13 mouse cellular contexts compared by ENCODE assay signal in the genomic region with DNA sequence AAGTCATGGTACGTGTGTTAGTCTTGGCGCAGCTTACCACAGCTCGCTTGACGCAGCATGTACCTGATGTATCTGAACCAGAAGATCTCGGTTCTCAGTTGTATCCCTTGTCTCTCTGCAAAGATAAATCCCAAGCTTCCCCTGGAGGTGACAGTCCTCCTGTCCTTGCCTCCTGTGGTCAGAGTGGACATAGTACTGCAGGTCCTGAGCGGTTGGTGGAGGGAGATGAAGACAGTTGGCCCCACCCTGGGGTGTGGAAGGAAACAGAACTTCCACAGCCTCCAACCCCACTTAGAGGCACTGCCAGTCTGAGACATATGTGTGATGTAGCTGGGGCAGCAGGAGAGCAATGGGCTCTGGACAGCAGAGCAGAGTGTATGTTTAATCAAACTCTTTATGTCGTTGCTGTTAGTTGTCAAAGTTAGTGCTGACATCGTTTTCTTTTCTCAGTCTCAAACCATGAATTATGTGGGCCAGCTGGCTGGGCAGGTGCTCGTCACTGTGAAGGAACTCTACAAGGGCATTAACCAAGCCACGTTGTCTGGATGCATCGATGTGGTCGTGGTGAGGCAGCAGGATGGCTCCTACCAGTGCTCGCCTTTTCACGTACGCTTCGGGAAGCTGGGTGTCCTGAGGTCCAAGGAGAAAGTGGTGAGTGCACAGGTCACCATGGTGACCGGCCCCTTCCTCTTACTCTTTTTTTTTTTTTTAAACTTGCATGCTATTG. TPM values are rescaled to one million over a fixed set of nuclear protein-coding genes. Genes with fewer than 3 reads are reported as not detected.
A peak's percentile ranks its signal among the peaks of the same experiment; 100 is the strongest.
DNase-seq lines count a peak whose midpoint lies in the region; ATAC-seq and TF ChIP-seq lines count a peak whose summit lies in the region.
"Had no signal": no experiment of that assay in that cellular context is flagged by ENCODE, and none has a peak within 500 bp of the region (broad histone marks: within the 10 kb centered on the region; RNA-seq: fewer than 3 reads in every experiment).

No protein-coding gene starts in this region.

- no peak for DNase-seq in gastrocnemius, adult 2 months
- no peak for DNase-seq in gastrocnemius, adult 8-10 months (ENCODE audit: low spot score in 2 of 2)
- DNase-seq in testis, postnatal 10 days (ENCODE audit: low spot score), result no peak
- DNase-seq in liver, embryonic 13.5 days, result no peak
- no peak for DNase-seq in embryo, embryonic 10.5 days (ENCODE audit: low spot score)
- DNase-seq in layer of hippocampus, adult 8-10 months (ENCODE audit: low spot score in 2 of 2), result no peak
- DNase-seq in frontal cortex, postnatal 36 days (ENCODE audit: low spot score in 2 of 2), result no peak
- DNase-seq: adrenal gland, postnatal 36 days; cerebellum, adult 9-10 months; kidney, adult 9 months; thymus, postnatal 4 days had no signal

- intact Hi-C loops in gastrocnemius, adult 2 months (cut with DNase I), result no loop called here

- H3K4me3 ChIP-seq in gastrocnemius, adult 2 months, result peak overlapping the region; percentile 32; the same call in 1 of the 2 replicates
- H3K4me3 ChIP-seq in testis, adult 2 months (ENCODE audit: control insufficient read depth, low read depth, low read length), result peak overlapping the region; percentile 9; the same call in 1 of the 2 replicates
- peak overlapping the region; percentile 29 for H3K4me3 ChIP-seq in liver, embryonic 13.5 days (replicated peaks)

- TF ChIP-seq POLR2A in testis, adult 2 months (IDR thresholded peaks at IDR 0.05; ENCODE audit: control insufficient read depth, low read depth, low read length), result no peak

- peaks cover 2% of the 10 kb centered on the region for H3K4me1 ChIP-seq in testis, adult 2 months (ENCODE audit: control insufficient read depth, insufficient read depth, low read length)
- H3K4me1 ChIP-seq in liver, embryonic 13.5 days (replicated peaks), result peaks cover 85% of the 10 kb centered on the region

- peaks cover 3% of the 10 kb centered on the region for H3K36me3 ChIP-seq in testis, adult 2 months (ENCODE audit: control insufficient read depth, insufficient read depth, low read length)
- peaks cover 39% of the 10 kb centered on the region for H3K36me3 ChIP-seq in liver, embryonic 13.5 days

- H3K9ac ChIP-seq in liver, embryonic 13.5 days, result peak overlapping the region; percentile 42

- no peaks in the 10 kb centered on the region for H3K27me3 ChIP-seq in testis, adult 2 months (ENCODE audit: control insufficient read depth, insufficient read depth, low read length)
- H3K27me3 ChIP-seq in liver, embryonic 13.5 days, result no peaks in the 10 kb centered on the region

- WGBS in liver, embryonic 13.5 days (ENCODE audit: insufficient replicate concordance), result 41% methylated on average over 17 of the region's 17 CpGs

- H3K9me3 ChIP-seq in liver, embryonic 13.5 days (replicated peaks), result no peaks in the 10 kb centered on the region

- no peak overlapping the region for H3K27ac ChIP-seq in gastrocnemius, adult 2 months
- H3K27ac ChIP-seq in testis, adult 2 months (ENCODE audit: control insufficient read depth, insufficient read depth, low read depth, low read length), result no peak overlapping the region; the same call in 1 of the 2 replicates
- H3K27ac ChIP-seq in liver, embryonic 13.5 days, result peak overlapping the region; percentile 74

- TF ChIP-seq CTCF in gastrocnemius, adult 2 months (IDR thresholded peaks at IDR 0.05), result no peak
- TF ChIP-seq CTCF in testis, adult 2 months (IDR thresholded peaks at IDR 0.05; ENCODE audit: control insufficient read depth, insufficient read depth, insufficient replicate concordance, low read depth, low read length), result no peak

- H3K4me2 ChIP-seq in liver, embryonic 13.5 days, result peak overlapping the region; percentile 56

- peak; percentile 41 for ATAC-seq in liver, embryonic 13.5 days (ENCODE audit: low read depth)
- ATAC-seq: lung, postnatal 0 days had no signal

RNA-seq across cellular contexts. Expression of a gene that starts 32.3 kb away (rescaled TPM):
- 1 to 10 TPM; 5.3 to 5.6 TPM for total RNA-seq in gastrocnemius, adult 2 months (2021)
- 1 to 10 TPM; 1.6 to 4.9 (median 3.3) TPM for total RNA-seq in gastrocnemius, adult 8-10 months (2022)
- polyA plus RNA-seq in testis, adult 2 months (2012; rRNA removed), result 11.2 and 11.8 TPM in 2 replicates
- 38.0 and 43.2 TPM in 2 replicates for polyA plus RNA-seq in liver, embryonic 13.5 days (2015; fragmentation: Nextera tagmentation; extraction: Ambion mirVana)
- total RNA-seq in layer of hippocampus, adult 8-10 months (2022), result 100 to 1,000 TPM in 2 of 4 experiments, 10 to 100 TPM in 2; 87.1 to 123 (median 105) TPM

Comparison
In these comparisons a context has a peak if more than half of its experiments do, and no peak if none do; other contexts are left out.
1. RNA of a gene that starts 32.3 kb away (total RNA-seq): 87.1 to 123 TPM in layer of hippocampus, adult 8-10 months; 5.3 to 5.6 TPM in gastrocnemius, adult 2 months and 1.6 to 4.9 TPM in gastrocnemius, adult 8-10 months; every median in the first group is over 10 times any median in the second.
2. Peak in every context shown above with its lines, with median percentiles within 50 percentile points of each other: H3K4me3 ChIP-seq.